Mouse (Mus musculus) cerebellum, adult (tissue): ENCODE results near the gene Ddx21.

Experiments
- ATAC-seq: cut with Nextera tagmentation; 2 replicates; pipeline ENCODE4 v1.9.2; 2017; ENCODE audit warnings: mild to moderate bottlenecking, moderate library complexity, mixed read lengths; ENCODE audit not compliant: insufficient number of reproducible peaks, low FRiP score, low TSS enrichment

Ddx21 gene

GRCm38 (mm10) chr10:62575001-62575400 lies 27.1 kb downstream of the Ddx21 start:
- no peak for ATAC-seq

- ATAC-seq: no peak
Measured at GRCm38 (mm10) chr10:62570126-62570871, 31.8 kb downstream of the Ddx21 start.

GRCm38 (mm10) chr10:62568861-62569260 lies 33.2 kb downstream of the Ddx21 start:
- ATAC-seq: no peak

DNA sequence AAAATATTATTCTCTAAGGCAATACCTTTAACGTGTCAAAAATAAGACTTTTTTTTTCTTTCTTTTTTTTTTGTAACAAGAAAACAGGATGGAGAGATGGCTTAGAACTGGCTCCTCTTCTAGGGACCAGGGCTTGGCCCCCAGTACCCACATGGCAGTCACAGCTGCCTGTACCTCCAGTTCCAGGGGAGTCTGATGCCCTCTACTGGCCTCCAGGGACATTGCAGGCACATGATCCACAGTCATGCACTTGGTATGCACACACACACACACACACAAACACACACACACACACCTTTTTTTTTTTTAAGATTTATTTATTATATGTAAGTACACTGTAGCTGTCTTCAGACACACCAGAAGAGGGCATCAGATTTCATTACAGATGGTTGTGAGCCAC lies 44.3 kb downstream of the Ddx21 start:
- no peak for ATAC-seq

DNA sequence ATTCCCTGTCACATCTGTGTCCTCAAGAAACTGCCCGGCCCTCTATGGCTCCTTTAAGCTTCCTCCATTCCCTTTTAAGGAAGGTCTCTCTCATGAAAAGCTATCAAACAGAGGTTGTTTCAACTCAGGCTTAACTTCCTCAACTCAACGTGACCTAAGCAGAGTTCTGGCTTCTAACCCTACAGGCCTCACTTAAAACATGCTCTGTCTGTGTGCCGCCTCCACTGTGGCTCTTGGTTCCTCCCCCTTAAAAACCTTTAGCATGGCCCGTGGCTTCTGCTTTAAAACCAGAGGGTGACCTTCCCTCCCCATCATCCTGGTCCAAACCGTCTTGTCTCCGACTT lies 45.6 kb downstream of the Ddx21 start:
- ATAC-seq: no peak

GRCm38 (mm10) chr10:62555705-62556557 lies 46.1 kb downstream of the Ddx21 start:
- no peak for ATAC-seq

GRCm38 (mm10) chr10:62553611-62554091 lies 48.4 kb downstream of the Ddx21 start:
- no peak for ATAC-seq

- ATAC-seq: no peak
Measured at GRCm38 (mm10) chr10:62550787-62551300, 51.2 kb downstream of the Ddx21 start.

- 0 out of 2 replicates have a peak, but pooled peaks have one; percentile 10 for ATAC-seq
Measured at GRCm38 (mm10) chr10:62549523-62550166, 52.4 kb downstream of the Ddx21 start.

DNA sequence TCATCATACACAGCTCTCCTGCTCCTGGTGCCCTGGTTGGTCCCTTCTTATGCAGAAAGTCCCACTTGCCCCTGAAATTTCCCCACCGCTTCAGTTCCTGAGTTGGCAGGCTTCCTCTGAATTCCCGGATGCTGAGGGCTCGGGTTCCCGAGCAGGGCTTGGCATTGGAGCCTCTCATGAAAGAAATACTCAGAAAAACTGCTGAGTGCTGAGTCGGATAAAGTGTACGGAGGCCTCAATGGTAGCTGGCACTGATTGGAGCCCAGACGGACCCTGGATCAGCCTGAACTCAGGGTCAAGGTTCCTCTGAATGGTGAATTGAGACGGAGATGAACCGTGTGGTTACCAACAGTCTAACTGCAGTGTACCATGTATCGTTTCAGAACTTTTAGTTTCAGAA lies 55.6 kb downstream of the Ddx21 start:
- ATAC-seq: no peak

DNA sequence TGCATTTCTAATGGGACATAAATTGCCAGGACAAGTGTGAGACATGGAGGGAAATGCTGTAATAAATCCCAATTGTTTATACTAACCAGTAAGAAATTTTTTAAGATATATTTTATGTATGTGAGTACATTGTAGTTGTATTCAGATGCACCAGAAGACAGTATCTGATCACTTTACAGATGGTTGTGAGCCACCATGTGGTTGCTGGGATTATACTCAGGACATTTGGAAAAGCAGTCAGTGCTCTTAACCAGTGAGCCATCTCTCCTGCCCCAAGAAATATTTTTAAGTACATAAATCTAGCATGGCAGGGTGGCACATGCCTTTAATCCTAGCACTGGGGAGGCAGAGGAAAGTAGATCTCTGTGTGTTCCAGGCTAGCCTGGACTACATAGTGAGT lies 56.3 kb downstream of the Ddx21 start:
- no peak for ATAC-seq

- ATAC-seq: no peak
Measured at GRCm38 (mm10) chr10:62544316-62544715, 57.8 kb downstream of the Ddx21 start.

DNA sequence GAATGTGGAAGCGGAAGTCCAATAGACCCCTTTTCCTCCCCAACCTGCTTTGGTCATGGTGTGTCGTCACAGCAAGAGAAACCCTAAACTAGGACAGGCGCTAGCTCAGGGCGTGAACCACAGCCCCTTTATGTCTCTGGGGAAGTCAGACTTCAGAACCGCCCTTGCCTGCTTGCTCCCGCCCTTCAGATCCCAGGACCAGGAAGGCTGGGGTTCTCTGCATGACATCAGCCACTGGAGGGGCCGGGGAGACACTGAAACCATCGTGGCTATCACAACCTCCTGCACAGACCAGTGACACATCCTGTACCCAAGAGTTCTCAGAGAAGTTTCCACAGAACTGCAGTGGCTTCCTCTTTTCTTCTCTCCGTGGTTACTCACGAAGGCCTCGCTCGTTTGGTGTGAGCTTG lies 58.7 kb downstream of the Ddx21 start:
- ATAC-seq: no peak

DNA sequence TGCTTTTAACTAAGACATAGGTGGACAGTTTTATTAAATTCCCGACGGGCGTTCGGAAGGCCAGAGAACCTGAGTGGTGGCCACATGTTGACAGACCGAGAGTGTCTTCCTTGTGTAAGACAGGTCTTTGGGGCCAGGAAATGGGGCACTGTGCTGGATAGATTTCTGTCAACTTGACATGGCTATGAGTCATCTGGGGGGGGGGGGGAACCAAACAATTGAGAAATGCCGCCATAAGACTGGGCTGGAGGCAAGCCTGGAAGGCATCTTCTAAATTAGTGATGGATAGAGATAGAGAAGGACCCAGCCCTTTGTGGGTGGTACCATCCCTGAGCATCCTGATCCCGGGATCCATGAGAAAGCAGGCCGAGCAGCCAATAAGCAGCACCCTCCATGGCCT lies 59.2 kb downstream of the Ddx21 start:
- no peak for ATAC-seq

DNA sequence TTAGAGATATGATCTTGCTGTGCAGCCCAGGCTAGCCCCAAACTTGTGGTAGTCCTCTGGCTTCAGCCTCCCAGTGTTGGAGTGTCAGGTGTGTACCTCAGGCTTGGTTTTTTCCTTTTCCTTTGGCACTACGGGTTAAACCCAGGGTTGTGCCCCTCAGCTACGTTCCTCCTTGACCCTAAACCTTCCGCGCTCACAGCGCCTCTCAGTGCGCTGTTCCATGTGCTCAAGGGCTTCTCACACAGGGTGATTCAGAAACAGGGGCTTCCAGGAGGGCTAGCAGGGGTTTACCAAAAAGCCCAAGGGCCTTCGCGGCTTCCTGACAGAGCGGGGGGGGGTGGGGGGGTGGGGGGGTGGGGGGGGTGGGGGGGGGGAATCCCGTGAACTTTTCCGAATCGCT lies 59.6 kb downstream of the Ddx21 start:
- no peak for ATAC-seq

GRCm38 (mm10) chr10:62541499-62541898 lies 60.6 kb downstream of the Ddx21 start:
- ATAC-seq: no peak

GRCm38 (mm10) chr10:62540800-62541199 lies 61.3 kb downstream of the Ddx21 start:
- no peak for ATAC-seq

DNA sequence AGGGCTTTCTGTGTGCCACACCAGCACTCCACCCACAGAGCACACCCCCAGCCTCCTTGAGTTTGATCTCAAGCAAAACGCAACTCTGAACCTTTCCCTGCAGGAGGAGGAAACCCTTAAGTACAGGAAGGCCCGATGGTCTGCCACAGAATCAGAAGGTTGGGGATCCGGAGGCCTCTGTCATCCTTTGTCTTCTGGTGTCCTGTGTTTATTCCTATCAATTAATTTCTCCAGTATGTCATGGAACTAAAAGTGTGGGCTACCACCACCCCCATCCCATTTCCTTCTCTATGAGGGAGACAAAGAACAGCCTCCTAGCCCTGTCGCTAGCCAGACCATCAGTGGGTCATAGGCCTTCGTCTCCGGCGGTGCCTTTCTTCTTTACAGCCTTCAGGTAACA lies 67.6 kb downstream of the Ddx21 start:
- no peak for ATAC-seq

- no peak for ATAC-seq
Measured at GRCm38 (mm10) chr10:62532832-62533231, 69.2 kb downstream of the Ddx21 start.
